Mouse (Mus musculus) adrenal gland, adult (tissue): ENCODE measurements at regions not wholly inside any gene's neighbourhood (a gene's known extent, or its start where the extent isn't known, plus 50 kb on each side); places are given as distances from the start of the nearest gene placed in this dataset.

Source experiments
- DNase-seq, 2 experiments: peaks; one replicate each; pipeline ENCODE4 v3.0.0; 2022 to 2023; ENCODE audit warnings: low spot score in 1 of 2; ENCODE audit not compliant: inconsistent age in 2 of 2

DNA sequence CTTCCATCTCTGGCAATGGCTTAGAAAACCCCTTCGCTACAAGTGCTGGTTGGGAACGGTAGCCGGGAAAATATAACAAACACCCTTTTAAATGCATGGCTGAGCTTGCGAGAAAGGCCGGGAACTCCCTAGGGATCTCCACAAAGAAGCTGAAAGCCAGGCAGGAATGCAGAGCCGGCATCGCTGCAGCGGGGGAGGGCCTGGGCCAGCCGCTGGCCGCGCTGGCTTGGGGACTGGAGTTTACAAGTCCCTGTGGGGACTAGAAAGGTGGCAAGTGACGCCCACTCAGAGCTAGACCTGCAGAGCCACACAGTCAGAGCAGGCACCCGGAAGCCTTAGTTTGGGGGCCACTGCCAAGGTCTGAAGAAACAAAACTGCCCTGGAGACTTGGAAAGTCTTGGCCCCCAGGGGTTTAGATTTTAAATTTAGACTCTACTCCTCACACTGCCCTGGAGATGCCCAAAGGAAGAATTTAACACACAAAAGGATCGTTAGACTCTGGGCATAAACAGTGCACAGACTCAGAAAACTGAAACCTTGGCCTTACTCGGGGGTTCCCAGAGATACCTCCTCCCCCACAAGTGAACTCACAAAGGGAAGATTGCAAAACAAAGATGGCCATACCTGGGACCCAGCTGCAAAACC is 59.4 kb downstream of the 1700001O22Rik start:
- peak; percentile 61 to 81 for DNase-seq

DNA sequence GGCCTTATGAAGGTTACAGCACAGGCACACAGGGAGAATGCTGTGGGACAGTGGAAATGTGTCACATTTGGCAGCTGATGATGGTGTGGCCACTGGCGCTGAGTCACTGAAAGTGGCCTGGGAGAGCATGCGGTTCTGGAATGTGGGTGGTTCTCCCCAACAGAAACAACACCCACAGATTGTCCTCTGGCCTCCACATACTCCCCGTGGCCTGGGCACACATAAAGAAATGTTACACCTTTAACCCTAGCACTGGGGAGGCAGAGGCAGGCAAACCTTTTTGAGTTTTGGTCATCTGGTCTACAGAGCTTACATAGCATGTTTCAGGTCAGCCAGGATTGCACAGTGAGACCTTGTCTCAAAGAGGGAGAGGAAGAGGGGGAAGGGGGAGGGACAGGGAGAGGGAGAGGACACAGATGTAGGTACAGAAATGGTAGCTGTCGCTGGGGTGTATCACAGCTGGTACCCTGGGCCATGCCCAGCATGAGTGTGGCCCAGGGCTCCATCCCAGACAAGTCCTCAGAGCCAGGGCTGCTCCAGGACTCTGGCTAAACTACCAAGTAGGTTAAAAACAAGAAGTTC is 60.1 kb downstream of the 1700001O22Rik start:
- peak; percentile 77 to 90 for DNase-seq

DNA sequence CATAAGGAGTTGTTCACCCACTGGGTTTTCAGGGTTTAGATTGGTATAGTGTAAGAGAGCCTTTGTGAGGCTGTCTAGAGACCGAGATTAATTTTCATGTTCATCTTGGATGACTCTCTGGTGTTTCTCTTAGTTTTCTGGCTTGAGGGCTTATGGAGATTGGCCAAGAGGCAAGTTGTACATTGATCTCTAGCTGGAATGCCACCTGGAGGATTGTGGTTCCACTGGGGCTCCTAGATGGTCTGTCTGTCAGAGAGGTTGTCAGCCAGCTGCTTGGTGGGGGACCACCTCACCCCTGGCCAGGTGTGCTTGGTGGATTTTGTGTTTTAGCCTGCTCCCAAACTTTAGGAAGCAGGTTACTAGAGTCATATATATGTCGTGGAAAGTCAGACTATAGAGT is 62.0 kb downstream of the 1700001O22Rik start:
- peak in 1 of 2 experiments; percentile 18 for DNase-seq

DNA sequence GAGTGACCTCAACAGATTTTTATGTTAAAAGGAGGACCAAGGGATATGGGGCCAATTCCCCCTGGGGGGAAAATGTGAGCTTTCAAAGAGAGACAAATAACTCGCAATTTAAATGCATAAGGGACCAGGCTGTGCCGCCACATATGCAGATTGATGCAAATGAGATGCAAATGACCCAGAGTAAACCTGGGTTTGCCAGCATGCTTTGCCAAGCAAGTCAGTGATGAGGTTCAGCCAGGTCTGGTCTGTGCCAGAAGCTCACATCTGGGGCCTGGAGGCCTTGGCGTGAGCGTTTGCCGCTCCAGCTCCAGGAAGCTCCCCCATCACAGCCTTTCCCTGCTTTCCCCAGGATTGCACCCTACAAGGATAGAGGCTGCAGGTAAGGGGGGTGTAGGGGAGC is 65.7 kb downstream of the 1700001O22Rik start:
- DNase-seq, result no peak

DNA sequence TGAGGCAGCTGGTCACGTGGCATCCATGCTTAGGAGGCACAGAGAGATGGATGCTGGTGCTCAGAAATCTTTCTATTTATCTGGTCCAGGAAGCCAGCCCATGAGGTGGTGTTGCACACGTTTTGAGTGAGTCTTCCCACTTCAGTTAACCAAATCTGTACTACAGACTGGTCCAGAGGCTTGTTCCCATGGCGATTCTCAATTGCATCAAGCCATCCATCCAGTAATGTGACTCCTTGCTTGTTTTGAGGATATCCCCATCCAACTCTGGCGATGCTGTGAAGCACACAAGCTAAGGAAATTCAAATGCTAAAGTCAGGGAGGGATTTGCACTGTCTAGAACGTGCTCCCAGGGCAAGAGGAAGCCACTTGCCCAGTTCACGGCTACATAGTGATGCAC is 66.8 kb downstream of the 1700001O22Rik start:
- DNase-seq, result no peak

DNA sequence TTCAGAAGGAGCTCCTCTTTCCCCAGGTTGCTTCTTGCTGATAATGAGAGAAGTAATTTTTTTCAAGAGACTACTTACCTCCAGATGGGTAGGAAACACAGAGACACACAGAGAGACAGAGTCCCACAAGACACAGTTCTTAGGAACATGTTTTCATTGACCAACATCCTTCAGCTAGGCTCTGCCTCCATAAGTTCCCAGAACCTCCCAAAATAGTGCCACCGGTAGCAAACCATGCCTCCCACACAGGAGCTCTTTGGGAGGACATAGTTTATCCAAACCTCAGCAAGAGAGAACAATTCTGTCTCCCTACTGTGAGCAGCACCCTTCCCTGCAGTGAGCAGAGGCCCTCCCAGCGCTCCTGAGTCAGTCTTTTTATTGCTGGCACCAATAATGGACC is 67.2 kb downstream of the 1700001O22Rik start:
- no peak for DNase-seq

DNA sequence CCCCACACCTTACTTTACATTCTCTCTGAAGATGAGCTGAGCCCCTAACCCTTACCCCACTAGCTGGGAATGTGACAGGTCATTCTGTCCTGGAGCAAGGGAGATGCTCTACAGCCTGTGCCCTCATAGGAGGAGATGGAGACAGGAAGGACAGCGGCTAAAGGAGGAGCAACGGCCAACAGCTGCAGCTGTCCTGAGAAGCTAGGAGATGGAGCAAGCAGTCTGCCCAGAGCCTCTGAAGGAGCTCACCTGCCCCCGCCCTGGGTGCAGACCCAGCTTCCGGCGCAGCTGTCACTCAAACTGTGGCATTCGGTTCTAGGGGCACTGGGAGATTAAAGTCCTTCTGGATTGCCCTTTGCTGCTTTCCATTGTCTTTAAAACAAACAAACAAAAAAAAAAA is 69.6 kb downstream of the 1700001O22Rik start:
- DNase-seq, result no peak

DNA sequence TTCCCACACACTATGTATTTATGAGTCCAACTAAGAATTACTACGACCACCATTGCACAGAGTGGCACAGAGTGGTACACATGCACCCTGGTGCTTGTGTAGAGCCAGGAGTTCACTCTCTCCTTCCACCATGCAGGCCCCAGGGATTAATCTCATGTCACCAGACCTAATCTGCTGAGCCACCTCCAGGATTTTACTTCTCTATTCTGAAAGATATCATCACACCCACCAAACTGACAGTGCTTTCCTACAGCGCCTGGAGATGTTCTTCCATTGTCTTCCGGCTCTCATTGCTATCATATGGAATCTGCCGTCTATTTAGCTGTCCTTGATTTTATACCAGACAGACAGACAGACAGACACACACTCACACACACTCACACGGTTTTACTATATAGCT is 71.6 kb downstream of the 1700001O22Rik start:
- DNase-seq, result no peak

DNA sequence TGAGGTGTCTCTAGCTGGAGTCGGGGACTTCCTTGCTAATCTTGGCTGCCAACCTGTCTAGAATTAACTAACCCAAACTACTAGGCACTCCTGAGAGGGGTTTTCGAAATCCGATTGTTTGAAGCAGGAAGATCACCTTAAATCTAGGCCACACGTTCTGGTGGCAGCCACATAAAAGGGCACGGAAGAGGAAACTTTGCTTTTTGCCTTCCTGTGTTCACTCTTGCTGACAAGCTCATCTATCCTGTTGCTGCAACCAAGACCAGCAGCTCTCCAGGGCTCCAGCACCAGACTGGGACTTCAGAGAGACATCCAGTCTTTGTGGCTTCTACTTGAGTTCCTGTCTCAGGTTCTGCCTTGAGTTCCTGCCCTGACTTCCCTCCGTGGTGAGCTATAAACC is 75.5 kb downstream of the 1700001O22Rik start:
- no peak for DNase-seq

DNA sequence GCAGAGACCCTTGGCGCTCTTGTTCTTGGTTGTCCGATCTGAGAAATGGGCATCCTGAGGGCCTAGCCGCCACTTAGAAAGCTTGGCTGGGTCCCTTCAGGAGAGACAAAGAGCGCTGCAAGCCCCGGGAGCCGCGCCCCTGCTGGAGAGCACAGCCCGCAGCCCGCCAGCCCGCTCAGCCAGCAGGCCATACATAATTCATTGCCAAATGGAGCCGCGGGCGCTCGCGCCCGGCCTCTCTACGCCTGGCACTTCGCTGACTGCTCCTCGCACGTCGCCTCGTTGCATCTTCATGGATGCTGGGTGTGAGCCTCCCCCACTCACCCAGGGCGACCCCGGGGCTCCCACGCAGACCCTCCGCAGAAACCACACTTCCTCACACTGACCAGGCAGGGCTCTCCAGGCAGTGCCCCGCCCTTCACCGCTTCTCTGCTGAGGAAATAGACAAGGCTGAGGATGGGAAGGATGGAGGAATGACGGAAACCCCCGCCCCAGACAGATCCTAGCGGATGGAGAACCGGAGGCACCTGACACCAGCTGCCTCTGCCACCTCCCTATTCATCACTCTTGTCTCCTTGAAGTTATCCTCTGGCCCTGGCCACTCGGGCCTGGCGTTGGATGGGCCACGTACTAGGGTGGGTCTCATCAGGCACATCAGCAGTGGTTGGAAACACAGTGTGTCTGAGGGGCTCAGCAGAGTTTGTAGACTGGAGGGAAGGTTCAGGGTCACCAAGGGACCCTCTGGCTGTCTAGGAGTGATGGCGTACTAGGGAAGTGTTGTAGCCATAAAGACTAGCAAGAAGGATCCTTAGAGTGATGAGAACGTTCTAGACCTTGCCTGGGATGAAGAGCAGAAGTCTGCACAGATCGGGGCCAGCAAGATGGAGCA is 77.6 kb downstream of the 1700001O22Rik start:
- peak; percentile 36 to 72 for DNase-seq

DNA sequence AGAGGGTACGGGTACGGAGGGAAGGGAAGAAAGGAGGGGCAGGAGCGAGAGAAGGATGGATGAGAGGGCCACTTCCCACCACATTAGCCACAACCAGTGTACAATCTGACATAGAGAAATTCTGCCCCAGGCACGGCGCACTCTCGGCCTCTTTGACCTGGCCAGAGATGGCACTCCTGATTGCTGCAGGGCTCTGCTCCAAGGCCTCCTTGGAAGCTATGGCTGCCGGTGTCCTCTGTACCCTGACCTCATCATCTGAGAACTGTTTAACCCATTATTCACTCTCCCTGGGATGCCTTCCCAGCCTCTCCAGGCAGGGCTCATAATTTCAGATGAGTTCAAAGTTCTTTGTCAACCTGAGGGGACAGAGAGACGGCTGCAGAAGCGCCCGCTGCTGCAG is 78.3 kb downstream of the 1700001O22Rik start:
- DNase-seq, result peak; percentile 56 to 67

DNA sequence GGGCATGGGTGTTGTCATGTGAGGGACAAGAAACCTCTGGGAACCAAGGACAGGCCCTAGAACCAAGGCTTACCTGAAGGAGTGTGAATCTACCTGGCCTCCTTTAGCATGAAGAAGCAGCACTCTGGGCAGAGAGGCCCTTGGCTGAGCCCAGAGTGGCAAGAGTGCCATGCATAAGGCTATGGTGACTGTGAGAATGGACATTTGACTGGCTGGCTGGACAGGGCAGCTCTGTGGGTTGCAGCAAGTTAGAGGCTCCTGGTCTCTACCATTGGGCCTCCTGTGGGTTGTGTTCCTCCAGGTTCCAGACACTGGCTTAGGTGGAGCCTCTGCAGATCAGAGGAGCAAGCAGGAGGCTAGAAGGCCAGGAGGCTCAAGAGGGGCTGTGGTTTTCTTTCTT is 78.9 kb downstream of the 1700001O22Rik start:
- DNase-seq, result peak; percentile 18 to 55

DNA sequence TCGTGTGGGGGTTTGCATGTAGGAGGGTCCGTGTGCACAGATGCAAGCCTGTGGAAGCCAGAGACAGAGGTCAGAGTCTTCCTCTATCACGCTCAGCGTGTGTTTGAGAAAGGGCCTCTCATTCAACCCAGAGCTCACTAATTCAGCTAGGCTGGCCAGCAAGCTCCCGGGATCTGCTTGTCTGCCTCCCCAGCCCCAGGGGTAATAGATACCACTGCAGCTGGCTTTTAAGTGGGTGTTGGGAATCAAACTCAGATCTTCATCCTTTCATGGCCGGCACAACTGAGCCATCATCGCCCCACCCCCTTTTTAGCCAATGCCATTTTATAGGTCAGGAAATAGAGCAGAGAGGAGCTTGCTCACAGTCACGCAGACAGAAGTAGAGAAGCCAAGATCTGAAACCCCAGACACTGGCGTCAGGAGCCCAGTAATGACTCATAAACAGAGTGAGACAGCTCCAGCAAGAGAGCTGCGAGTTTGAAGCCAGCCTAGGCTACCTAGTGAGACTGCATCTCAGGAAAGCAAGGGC is 80.3 kb downstream of the 1700001O22Rik start:
- peak; percentile 76 to 87 for DNase-seq

DNA sequence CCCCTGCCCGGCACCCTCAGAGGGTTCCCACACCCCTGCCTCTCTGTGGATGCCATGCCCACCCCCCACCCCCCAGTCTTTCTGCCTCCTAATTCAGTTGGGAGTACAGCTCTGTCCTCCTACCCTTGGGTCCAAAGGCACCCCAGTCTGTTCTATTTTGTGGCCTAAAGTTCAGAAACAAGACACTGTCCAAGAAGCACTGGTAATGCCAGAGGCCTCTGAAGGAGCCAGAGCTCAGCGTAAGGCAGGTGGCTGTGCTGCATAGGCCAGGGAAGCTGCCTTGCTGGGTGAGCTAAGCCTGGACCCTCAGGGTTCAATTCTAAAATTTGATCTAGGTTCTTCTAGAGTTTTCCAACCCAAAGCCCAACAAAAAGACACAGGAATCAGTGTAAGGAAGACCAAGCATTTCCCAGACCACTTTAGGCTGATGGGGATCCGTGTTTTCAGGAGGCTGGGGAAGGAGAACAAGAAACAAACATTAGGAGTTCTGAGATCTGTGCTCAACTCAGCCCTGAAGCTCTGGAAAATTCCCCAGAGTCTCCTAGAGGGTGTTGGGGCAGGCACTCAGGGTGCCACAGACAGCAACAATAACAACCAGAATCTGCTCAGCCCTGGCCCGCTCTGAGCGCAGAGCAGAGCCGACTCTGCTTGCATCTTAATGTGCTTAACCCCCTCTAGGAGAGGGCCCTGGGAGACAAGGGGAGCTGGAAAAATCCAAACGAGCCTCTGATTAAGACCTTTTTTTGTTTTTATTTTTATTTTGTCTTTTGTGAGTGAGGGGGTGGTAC is 81.0 kb downstream of the 1700001O22Rik start:
- peak in 1 of 2 experiments; percentile 42 for DNase-seq

DNA sequence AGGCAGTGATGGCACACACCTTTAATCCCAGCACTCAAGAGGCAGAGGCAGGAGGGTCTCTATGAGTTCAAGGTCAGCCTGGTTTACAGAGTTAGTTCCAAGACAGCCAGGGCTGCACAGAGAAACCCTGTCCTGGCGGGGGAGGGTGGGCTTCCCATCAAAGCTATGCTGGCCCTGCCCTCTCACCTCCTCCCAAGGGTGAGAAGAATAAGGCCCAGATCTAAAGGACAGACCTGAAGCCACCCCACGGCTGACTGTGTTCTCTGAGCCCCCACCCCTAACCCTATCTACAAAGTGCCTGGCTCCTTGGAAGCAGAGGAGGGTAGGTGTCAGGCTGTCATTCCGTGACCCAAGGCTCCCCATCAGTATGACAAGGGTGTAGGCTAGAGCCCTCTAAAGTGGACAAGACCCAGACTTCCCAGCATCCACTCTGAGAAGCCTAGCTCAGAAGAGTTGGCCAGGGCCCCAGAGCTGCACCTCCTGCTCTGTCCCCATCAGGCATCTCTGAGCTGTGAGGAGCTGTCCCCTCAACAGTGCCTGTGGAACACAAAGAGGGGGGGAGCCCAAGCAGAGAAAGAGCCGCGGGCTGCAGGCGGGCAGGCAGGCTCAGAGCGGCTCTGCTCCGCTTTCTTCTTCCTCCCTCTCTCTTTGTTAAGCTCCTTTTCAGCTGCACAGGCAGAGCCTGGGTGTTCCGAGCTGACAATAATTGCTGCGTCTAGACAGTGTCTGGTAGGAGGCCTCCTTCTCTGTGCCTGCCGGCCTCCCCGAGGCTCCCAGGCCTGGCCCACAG is 81.8 kb downstream of the 1700001O22Rik start:
- peak; percentile 56 to 65 for DNase-seq

DNA sequence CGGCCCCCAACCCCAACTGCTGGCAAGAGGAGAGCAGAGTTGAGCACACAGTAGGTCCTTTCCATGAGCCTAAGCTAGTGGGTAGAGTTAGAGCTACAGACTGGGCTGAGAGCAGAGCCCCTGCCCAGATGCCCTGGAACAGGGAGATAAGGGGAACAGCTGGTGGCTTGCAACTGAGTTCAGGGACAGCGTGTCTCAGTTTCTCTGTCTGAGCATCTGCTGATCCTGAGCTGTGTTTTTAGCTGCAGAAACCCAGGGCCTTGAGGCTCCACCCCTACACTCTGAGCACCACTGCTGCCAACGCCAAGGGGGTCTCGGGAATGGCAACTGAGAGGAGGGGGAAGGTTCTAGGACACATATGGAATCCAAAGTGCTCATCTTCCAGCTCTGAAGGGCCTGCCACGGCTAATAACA is 82.4 kb downstream of the 1700001O22Rik start:
- peak; percentile 26 to 37 for DNase-seq

DNA sequence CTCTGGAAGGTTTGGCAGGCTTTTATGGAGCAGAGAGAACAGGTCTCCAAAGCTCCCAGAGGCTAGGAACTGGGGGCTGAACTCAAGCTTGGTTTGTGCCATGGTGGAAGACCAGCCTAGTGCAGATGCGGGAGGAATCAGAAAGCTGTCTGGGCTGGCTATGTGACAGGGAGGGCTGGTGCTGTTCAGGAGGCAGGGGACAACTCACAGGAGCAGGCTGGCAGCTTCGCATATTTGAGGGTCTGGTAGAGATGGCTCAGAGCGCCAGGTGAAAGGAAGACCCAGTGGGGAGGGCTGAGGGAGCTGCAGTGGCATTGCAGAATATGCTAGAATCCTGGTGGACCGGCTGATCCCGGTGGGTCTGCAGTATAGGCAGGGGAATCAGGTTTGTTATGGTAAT is 83.2 kb downstream of the 1700001O22Rik start:
- peak in 1 of 2 experiments; percentile 40 for DNase-seq

DNA sequence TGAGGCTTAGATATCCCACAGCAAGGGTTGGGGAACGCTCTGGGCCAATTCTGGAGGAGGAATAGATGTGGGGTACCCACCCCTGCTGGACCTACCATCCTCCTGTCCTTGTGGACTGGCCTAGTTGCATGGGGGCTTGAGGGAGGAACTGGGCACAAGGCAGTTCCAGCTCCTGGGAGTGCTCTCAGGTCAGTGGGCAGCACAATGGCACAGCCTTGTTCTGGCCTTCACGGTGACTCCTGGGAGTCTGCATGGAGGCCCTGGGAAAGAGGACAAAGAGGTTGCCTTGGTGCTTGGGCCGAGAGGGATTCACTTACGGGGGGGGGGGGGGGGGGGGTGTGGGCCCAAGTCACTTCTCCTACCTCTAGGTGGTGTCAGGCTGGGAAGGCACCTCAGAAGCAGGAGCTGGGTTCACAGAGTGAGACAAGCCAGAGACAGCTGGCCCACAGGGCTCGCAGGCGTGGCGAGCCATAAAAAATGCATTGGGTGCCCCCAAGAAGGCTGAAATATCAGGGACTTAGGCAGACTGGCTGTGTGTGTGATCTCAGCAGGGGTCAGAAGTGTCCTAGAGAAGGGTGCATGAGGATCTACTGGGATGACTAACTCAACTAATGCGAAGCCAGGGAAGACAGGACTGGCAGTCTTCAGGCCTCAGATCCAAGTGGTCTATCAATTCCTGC is 83.7 kb downstream of the 1700001O22Rik start:
- peak; percentile 70 to 87 for DNase-seq

DNA sequence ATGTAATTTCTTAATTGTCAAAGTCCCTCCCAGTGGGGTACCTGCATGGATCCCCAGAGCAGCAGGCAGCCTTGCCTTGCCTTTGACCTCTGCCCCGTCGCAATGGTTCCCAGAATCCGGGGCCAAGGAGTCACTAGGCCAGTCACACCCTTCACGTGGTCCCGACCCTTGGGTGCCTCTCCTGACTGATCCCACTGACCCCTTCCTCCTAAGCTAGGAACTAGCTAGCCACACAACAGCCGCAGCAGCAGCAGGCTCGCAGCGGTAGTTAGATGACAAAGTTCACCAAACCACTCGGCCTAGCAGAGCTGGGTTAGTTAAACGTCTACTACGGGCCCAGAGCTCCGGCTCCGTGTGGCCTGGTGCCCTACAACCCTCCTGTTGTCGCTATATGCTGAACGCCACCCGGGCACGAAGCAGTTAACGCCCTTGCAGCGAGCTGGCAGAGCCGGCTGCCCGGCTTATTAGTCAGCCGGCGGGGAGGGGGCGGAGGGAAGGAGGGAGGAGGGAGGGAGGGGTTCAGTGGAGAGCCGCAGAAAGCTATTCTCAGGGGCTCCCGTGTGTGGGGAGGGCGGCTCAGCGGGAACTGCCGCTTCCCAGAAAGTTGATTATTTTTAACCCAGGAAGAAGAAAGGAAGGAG is 84.6 kb downstream of the 1700001O22Rik start:
- peak; percentile 92 to 95 for DNase-seq
